Mouse (Mus musculus): ENCODE data around the gene Cep164. TPM values are rescaled to one million over a fixed set of nuclear protein-coding genes. Genes with fewer than 3 reads are reported as not detected.
A peak's percentile ranks its signal among the peaks of the same experiment; 100 is the strongest.

The Cep164 gene
- polyA plus RNA-seq, 1 experiment from 2014 or later, result 12.7 TPM

- H3K27ac ChIP-seq (replicated peaks in 1 of 2; ENCODE audit: control insufficient read depth in 1 of 2, insufficient read depth in 1 of 2, low read depth in 2 of 2, low read length in 2 of 2), result 0 out of 4 replicates have a peak overlapping the region, but pooled peaks of 1 of the 2 experiments have one; percentile 25
- no peak for ATAC-seq (ENCODE audit: insufficient number of reproducible peaks, insufficient read depth, low FRiP score, low read depth)
- WGBS, result 70% methylated on average over 9 of the region's 9 CpGs
- no peak overlapping the region for H3K9ac ChIP-seq (ENCODE audit: low read length)
- peaks cover 24% of the 10 kb centered on the region; the same call in 1 of the 2 replicates for H3K36me3 ChIP-seq (ENCODE audit: control insufficient read depth, insufficient read depth, low read length)
- H3K9me3 ChIP-seq (ENCODE audit: control insufficient read depth, low read length), result 0 out of 2 replicates have a peak, but pooled peaks cover 2% of the 10 kb centered on the region
- peaks cover 8 to 9% of the 10 kb centered on the region in 2 experiments for H3K4me1 ChIP-seq (ENCODE audit: control insufficient read depth in 2 of 2, insufficient read depth in 2 of 2, low read length in 2 of 2)
- no peak overlapping the region for H3K4me3 ChIP-seq (ENCODE audit: control insufficient read depth in 1 of 2, insufficient read depth in 1 of 2, low read depth in 1 of 2, low read length in 2 of 2)
- H3K4me2 ChIP-seq (ENCODE audit: low read length), result no peak overlapping the region
- no peaks in the 10 kb centered on the region for H3K27me3 ChIP-seq (ENCODE audit: control insufficient read depth, insufficient read depth, low read length)
Observed at GRCm38 (mm10) chr9:45815113-45815512, 13.4 kb downstream of the Cep164 start.

- Histone ChIP-seq H3K9me3 (ENCODE audit: control insufficient read depth, low read length) (no peaks in the 10 kb centered on the region), H3K4me2 (ENCODE audit: low read length) (no peak overlapping the region), H3K27ac (replicated peaks in 1 of 2; ENCODE audit: control insufficient read depth in 1 of 2, insufficient read depth in 1 of 2, low read depth in 2 of 2, low read length in 2 of 2) (no peak overlapping the region), H3K36me3 (ENCODE audit: control insufficient read depth, insufficient read depth, low read length) (peaks cover 19% of the 10 kb centered on the region; the same call in 1 of the 2 replicates), H3K4me3 (ENCODE audit: control insufficient read depth in 1 of 2, insufficient read depth in 1 of 2, low read depth in 1 of 2, low read length in 2 of 2) (no peak overlapping the region), H3K4me1 (ENCODE audit: control insufficient read depth in 2 of 2, insufficient read depth in 2 of 2, low read length in 2 of 2) (peaks cover 0 to 4% of the 10 kb centered on the region in 2 experiments; a peak in 1 of 4 replicates), H3K9ac (ENCODE audit: low read length) (no peak overlapping the region), H3K27me3 (ENCODE audit: control insufficient read depth, insufficient read depth, low read length) (no peaks in the 10 kb centered on the region)
- ATAC-seq (ENCODE audit: insufficient number of reproducible peaks, insufficient read depth, low FRiP score, low read depth), result no peak
- WGBS, result 48% methylated on average over 5 of the region's 5 CpGs
Observed at GRCm38 (mm10) chr9:45811946-45812345, 16.5 kb downstream of the Cep164 start.

- no peak overlapping the region for H3K4me3 ChIP-seq (ENCODE audit: control insufficient read depth in 1 of 2, insufficient read depth in 1 of 2, low read depth in 1 of 2, low read length in 2 of 2)
- no peaks in the 10 kb centered on the region for H3K9me3 ChIP-seq (ENCODE audit: control insufficient read depth, low read length)
- H3K27me3 ChIP-seq (ENCODE audit: control insufficient read depth, insufficient read depth, low read length), result no peaks in the 10 kb centered on the region
- WGBS, result 86% methylated on average over 8 of the region's 8 CpGs
- no peak overlapping the region for H3K9ac ChIP-seq (ENCODE audit: low read length)
- no peak overlapping the region for H3K4me2 ChIP-seq (ENCODE audit: low read length)
- H3K4me1 ChIP-seq (ENCODE audit: control insufficient read depth in 2 of 2, insufficient read depth in 2 of 2, low read length in 2 of 2), result peaks cover 0 to 2% of the 10 kb centered on the region in 2 experiments; a peak in 1 of 4 replicates
- ATAC-seq (ENCODE audit: insufficient number of reproducible peaks, insufficient read depth, low FRiP score, low read depth), result no peak
- peaks cover 20% of the 10 kb centered on the region; the same call in 1 of the 2 replicates for H3K36me3 ChIP-seq (ENCODE audit: control insufficient read depth, insufficient read depth, low read length)
- H3K27ac ChIP-seq (replicated peaks in 1 of 2; ENCODE audit: control insufficient read depth in 1 of 2, insufficient read depth in 1 of 2, low read depth in 2 of 2, low read length in 2 of 2), result no peak overlapping the region
Observed at GRCm38 (mm10) chr9:45807761-45808160, 20.7 kb downstream of the Cep164 start.

- H3K27ac ChIP-seq (replicated peaks in 1 of 2; ENCODE audit: control insufficient read depth in 1 of 2, insufficient read depth in 1 of 2, low read depth in 2 of 2, low read length in 2 of 2), result no peak overlapping the region
- H3K36me3 ChIP-seq (ENCODE audit: control insufficient read depth, insufficient read depth, low read length), result peaks cover 19% of the 10 kb centered on the region; the same call in 1 of the 2 replicates
- H3K4me2 ChIP-seq (ENCODE audit: low read length), result no peak overlapping the region
- H3K27me3 ChIP-seq (ENCODE audit: control insufficient read depth, insufficient read depth, low read length), result no peaks in the 10 kb centered on the region
- no peak for ATAC-seq (ENCODE audit: insufficient number of reproducible peaks, insufficient read depth, low FRiP score, low read depth)
- H3K4me3 ChIP-seq (ENCODE audit: control insufficient read depth in 1 of 2, insufficient read depth in 1 of 2, low read depth in 1 of 2, low read length in 2 of 2), result no peak overlapping the region
- H3K9ac ChIP-seq (ENCODE audit: low read length), result no peak overlapping the region
- peaks cover 0 to 2% of the 10 kb centered on the region in 2 experiments; a peak in 1 of 4 replicates for H3K4me1 ChIP-seq (ENCODE audit: control insufficient read depth in 2 of 2, insufficient read depth in 2 of 2, low read length in 2 of 2)
- no peaks in the 10 kb centered on the region for H3K9me3 ChIP-seq (ENCODE audit: control insufficient read depth, low read length)
- WGBS, result 87% methylated on average over 11 of the region's 11 CpGs
Observed at GRCm38 (mm10) chr9:45807337-45807736, 21.2 kb downstream of the Cep164 start.

GRCm38 (mm10) chr9:45806847-45807246 lies 21.6 kb downstream of the Cep164 start:
- H3K4me2 ChIP-seq (ENCODE audit: low read length), result no peak overlapping the region
- H3K4me3 ChIP-seq (ENCODE audit: control insufficient read depth in 1 of 2, insufficient read depth in 1 of 2, low read depth in 1 of 2, low read length in 2 of 2), result no peak overlapping the region
- no peak overlapping the region for H3K27ac ChIP-seq (replicated peaks in 1 of 2; ENCODE audit: control insufficient read depth in 1 of 2, insufficient read depth in 1 of 2, low read depth in 2 of 2, low read length in 2 of 2)
- no peak overlapping the region for H3K9ac ChIP-seq (ENCODE audit: low read length)
- no peak for ATAC-seq (ENCODE audit: insufficient number of reproducible peaks, insufficient read depth, low FRiP score, low read depth)
- 92% methylated on average over 11 of the region's 11 CpGs for WGBS
- H3K9me3 ChIP-seq (ENCODE audit: control insufficient read depth, low read length), result no peaks in the 10 kb centered on the region
- H3K4me1 ChIP-seq (ENCODE audit: control insufficient read depth in 2 of 2, insufficient read depth in 2 of 2, low read length in 2 of 2), result peaks cover 0 to 2% of the 10 kb centered on the region in 2 experiments; a peak in 1 of 4 replicates
- peaks cover 22% of the 10 kb centered on the region; the same call in 1 of the 2 replicates for H3K36me3 ChIP-seq (ENCODE audit: control insufficient read depth, insufficient read depth, low read length)
- no peaks in the 10 kb centered on the region for H3K27me3 ChIP-seq (ENCODE audit: control insufficient read depth, insufficient read depth, low read length)

- no peak for ATAC-seq (ENCODE audit: insufficient number of reproducible peaks, insufficient read depth, low FRiP score, low read depth)
Observed at GRCm38 (mm10) chr9:45803070-45803774, 25.3 kb downstream of the Cep164 start.

GRCm38 (mm10) chr9:45799402-45799801 lies 29.1 kb downstream of the Cep164 start:
- no peak for ATAC-seq (ENCODE audit: insufficient number of reproducible peaks, insufficient read depth, low FRiP score, low read depth)
- H3K27me3 ChIP-seq (ENCODE audit: control insufficient read depth, insufficient read depth, low read length), result no peaks in the 10 kb centered on the region
- H3K9me3 ChIP-seq (ENCODE audit: control insufficient read depth, low read length), result no peaks in the 10 kb centered on the region
- WGBS, result 71% methylated on average over 8 of the region's 8 CpGs
- no peak overlapping the region for H3K4me2 ChIP-seq (ENCODE audit: low read length)
- peaks cover 5 to 11% of the 10 kb centered on the region in 2 experiments; a peak in 3 of 4 replicates for H3K4me1 ChIP-seq (ENCODE audit: control insufficient read depth in 2 of 2, insufficient read depth in 2 of 2, low read length in 2 of 2)
- no peak overlapping the region for H3K4me3 ChIP-seq (ENCODE audit: control insufficient read depth in 1 of 2, insufficient read depth in 1 of 2, low read depth in 1 of 2, low read length in 2 of 2)
- H3K36me3 ChIP-seq (ENCODE audit: control insufficient read depth, insufficient read depth, low read length), result peaks cover 18% of the 10 kb centered on the region
- no peak overlapping the region for H3K27ac ChIP-seq (replicated peaks in 1 of 2; ENCODE audit: control insufficient read depth in 1 of 2, insufficient read depth in 1 of 2, low read depth in 2 of 2, low read length in 2 of 2)
- H3K9ac ChIP-seq (ENCODE audit: low read length), result peak overlapping the region; percentile 54

More at GRCm38 (mm10) chr9:45803070-45803774, 25.3 kb downstream of the Cep164 start:
- Histone ChIP-seq H3K27ac (replicated peaks in 1 of 2; ENCODE audit: control insufficient read depth in 1 of 2, insufficient read depth in 1 of 2, low read depth in 2 of 2, low read length in 2 of 2) (no peak overlapping the region), H3K27me3 (ENCODE audit: control insufficient read depth, insufficient read depth, low read length) (no peaks in the 10 kb centered on the region), H3K9me3 (ENCODE audit: control insufficient read depth, low read length) (no peaks in the 10 kb centered on the region), H3K4me3 (ENCODE audit: control insufficient read depth in 1 of 2, insufficient read depth in 1 of 2, low read depth in 1 of 2, low read length in 2 of 2) (no peak overlapping the region), H3K4me1 (ENCODE audit: control insufficient read depth in 2 of 2, insufficient read depth in 2 of 2, low read length in 2 of 2) (peaks cover 2 to 10% of the 10 kb centered on the region in 2 experiments; a peak in 3 of 4 replicates), H3K36me3 (ENCODE audit: control insufficient read depth, insufficient read depth, low read length) (peaks cover 34% of the 10 kb centered on the region), H3K4me2 (ENCODE audit: low read length) (no peak overlapping the region), H3K9ac (ENCODE audit: low read length) (no peak overlapping the region)
- whole genome bisulfite sequencing, result 88% methylated on average over 21 of the region's 21 CpGs

Measured in heart, embryonic 14.5 days (tissue).